Mouse (Mus musculus) WW6 (cell line): ENCODE data around the gene Klrg2.

Experiments
- DNase-seq: peaks from one replicate; pipeline ENCODE4 v3.0.0-alpha.2; 2013; ENCODE audit warnings: low read depth, low spot score

Gene Klrg2

DNA sequence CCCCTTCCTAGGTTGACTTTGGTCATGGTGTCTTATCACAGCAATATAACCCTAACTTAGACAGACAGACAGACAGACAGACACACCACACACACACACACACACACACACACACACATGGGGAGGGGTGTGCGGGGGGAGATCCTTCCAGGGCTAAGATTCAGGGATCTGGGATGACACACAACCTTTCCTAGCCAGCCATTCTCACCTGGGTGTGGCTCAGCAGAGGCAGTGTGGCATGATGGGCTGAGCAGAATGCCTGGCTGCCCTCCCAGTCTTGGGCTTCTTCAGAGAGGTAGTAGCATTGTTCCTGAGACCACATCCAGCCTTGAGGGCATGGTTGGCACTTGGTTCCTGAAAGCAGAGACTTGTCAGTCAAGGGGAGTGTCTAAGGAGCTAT, 7.5 kb downstream of the Klrg2 start:
- DNase-seq = no peak

DNA sequence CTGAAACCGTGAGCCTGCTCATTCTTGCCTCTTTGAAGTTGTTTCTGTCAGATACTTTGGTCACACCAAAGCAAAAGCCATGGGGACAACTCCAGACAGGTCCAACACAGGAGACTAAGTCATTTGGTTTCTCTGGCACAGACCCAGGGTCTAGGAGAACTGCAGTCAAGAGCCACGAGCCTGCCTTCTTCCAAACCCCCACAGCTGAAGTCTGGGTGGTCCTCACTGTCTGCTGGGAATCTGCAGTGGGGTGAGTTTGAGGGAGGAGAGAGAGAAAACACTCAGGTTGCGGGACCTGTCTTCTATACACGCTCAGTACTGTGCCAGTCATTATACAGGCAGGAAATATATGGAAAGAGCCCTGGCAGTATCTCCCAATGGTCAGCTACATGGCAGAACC, 9.6 kb downstream of the Klrg2 start:
- DNase-seq = no peak

DNA sequence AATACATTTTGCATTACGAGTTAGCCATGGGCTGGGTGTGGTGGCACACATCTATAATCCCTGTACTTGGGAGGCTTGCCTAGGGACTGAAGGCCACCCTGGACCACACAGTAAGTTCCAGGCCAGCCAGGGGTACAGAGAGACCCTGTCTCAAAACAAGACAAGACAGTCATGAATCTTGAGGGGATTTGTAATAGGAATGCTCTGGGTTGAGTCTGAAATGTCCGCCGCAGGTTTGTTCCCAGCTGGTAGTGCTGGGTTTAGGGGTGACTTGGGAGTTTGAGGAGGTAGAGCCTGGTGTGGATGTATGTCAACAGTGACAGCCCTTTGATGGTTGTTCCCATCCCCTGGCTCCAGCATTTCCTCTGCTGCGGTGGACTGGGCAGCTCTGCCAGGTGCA, 10.0 kb downstream of the Klrg2 start:
- DNase-seq = no peak

DNA sequence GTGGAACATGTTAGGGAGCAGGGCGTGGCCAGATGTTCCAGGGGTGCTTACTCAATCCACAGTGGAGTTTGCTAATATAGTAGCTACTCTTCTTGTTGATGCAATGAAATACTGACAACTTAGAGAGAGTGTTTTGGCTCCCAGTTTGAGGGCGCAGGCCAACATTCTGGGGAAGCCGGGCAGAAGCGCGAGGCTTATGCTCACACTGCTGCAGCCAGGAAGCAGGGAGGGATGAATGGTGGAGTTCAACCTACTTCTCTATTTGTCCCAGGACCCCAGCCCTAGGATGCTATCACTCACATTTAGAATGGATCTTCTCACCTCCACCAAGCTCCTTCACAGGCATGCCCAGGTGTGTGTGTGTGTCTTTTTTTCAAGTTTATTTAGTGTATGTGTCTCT, 11.0 kb downstream of the Klrg2 start:
- DNase-seq = no peak

DNA sequence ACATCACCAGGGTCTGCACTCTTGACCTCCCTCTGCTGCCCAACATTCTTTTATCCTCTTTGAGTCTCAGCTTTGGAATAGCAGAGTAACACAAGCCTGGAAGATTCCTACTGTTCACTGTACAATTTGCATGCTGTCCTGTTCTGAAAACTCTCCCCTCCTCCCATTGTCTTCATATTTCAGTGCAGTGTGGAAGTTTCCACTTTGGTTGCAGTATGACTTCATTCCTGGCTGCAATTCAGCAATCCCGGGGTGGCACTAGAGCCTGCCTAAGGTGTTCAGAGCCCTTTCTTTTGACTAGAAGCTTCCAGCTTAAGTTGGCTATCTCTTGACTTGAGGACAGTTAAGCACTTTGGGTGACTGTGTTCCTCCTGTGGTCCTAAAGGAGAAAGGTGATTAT, 12.6 kb downstream of the Klrg2 start:
- no peak for DNase-seq

DNA sequence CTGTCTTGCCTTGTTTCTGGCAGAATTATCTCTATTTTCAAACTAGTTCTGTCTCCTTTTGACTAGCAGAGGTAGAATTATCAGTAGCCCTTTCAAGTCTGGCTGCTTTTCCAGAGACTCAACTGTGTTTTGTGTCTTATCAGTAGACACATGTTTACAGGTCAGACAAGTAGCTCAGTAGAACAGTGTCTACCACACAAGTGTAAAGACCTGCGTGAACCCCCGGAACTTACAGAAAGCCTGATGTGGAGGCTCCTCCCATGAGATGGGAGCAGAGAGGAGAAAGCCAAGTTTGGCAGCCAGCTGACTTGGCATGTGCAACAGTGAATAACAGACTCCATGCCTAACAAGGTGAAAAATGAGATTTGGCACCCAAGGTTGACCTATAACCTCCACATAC, 13.6 kb downstream of the Klrg2 start:
- no peak for DNase-seq

DNA sequence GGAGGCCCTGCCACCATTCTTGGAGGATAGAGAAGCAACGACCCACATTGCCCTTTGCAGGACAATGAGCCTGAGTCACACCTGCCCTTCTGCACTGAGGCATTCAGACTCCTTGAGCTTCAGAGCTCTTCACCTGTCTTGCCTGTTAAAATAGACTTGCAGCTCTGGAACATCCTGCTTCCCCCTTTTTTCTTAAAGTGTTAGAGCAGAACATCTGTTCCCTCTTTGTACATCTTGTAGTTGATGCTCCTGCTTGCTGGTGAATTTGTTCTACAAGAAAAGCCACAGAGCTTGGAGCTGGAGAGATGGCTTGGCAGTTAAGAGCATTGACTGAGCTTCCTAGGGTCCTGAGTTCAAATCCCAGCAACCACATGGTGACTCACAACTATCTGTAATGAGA, 14.6 kb downstream of the Klrg2 start:
- no peak for DNase-seq

DNA sequence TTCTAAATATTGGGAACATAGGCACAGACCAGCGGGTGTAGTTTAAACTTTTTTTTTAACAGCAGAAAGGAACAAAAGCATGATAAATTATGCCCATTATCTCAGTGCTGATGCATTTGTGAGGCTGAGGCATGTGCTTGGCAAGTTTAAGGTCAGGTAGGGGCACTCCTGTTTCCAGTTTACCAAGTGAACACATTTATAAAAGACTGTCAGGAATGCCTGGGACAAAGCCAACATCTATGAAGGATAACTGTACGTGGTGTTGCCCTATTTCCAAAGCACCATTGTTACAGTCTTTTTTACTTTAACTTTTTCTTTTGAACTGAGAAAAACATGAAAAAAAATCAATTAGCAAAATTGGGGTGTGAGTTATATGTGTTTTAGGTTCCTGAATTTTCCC, 27.1 kb downstream of the Klrg2 start:
- no peak for DNase-seq

DNA sequence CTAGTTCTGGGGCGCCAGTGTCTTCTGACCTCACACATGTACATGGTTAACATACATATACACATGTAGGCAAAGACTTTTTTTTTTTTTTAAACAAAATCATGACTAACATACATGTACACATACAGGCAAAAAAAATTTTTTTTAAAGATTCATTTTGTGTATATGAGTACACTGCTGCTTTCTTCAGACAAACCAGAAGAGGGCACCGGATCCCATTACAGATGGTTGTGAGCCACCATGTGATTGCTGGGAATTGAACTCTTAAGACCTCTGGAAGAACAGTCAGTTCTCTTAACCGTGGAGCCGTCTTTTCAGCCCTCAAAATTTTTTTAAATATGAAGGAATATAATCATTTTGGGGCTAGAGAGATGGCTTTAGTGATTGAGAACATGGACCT, 39.6 kb downstream of the Klrg2 start:
- no peak for DNase-seq

DNA sequence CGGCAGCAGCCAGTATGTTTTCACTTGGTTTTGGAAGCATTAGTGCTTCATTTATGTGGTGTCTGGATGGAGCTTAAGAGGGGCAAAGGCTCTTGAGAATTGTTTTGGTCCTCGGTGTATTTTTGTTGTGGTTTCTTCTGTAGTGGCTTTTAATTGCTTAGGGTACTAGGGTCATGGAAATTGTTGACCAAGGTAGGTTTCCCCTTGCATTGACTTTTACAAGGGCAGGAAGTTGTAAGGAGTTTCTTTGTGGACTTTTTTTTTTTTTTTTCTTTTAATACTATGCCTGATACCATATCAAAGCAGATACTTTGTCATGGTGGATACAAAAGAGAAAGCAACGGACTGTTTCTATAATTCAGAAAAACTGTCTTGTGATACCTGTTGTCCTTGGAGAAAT, 55.3 kb downstream of the Klrg2 start:
- DNase-seq = no peak

DNA sequence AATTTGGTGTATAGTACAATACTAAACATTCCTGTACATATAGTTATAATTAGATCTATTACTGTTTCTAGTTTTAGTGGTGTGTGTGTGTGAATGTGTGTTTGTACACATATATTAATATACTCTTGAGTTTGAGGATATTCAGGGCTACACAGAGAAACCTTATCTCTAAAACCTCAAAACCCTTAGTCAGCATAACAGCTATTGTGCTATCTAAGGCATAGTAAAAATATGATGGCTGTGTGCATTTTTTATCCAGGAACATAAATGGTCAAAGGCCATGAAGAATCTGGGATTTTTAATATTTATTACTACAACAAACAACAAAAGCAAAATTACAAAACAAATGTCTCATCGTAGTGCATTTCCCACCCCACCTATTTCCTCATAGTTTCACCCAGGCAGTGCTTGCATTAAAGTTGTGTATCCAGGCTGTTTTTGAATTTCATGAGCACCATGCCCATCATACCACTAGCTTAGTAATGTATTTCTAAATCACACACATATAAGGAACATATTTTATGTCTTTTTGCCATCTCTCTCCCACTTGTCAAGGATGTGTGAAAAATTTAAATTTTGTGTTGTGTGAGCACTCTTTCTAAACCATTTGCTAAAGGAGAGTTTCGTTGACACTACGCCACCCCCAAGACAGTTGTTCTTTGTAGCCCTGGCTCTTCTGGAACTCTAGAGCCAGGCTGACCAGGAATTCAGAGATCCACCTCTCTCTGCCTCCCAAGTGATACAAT, 56.8 kb downstream of the Klrg2 start:
- DNase-seq = no peak

DNA sequence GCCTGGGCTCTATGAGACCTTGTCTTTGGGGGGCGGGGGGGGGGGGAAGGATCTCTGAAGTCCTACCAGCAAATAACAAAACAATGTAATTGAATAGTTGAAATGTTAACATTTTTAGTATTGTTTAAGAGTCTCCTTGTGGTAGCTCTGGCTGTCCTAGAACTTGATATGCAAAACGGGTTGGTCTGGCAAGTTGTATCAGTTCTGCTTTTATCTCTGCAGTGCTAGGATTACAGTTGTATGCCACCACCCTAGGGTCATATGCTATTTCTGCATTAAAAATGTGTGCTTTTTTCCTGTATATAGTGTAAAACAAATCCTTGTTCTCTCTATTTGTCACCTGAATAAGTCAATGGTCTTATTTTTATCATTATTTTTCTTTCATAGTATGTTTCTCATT, 60.9 kb downstream of the Klrg2 start:
- no peak for DNase-seq
